Mouse (Mus musculus) lung, embryonic 15.5 days (tissue): ENCODE results near the gene Cpt1a. TPM values are rescaled to one million over a fixed set of nuclear protein-coding genes. Genes with fewer than 3 reads are reported as not detected.

ENCODE experiments used
- ATAC-seq: fragments of 200-750 bp; cut with Nextera tagmentation; 2 replicates; pipeline ENCODE4 v1.8.0; 2017; ENCODE audit warnings: moderate number of reproducible peaks, borderline replicate concordance; ENCODE audit not compliant: low FRiP score, low TSS enrichment; ENCODE audit errors: extremely low read depth
- H3K27ac ChIP-seq: fragments of 300-500 bp; sonication (generic); 2 replicates; pipeline ENCODE4 v1.5.1; 2015; ENCODE audit warnings: moderate library complexity, mild to moderate bottlenecking, inconsistent platforms
- H3K27me3 ChIP-seq: fragments of 300-500 bp; sonication (generic); 2 replicates; pipeline ENCODE4 v1.6.1; 2015; ENCODE audit warnings: inconsistent platforms
- H3K36me3 ChIP-seq: fragments of 300-500 bp; sonication (generic); 2 replicates; pipeline ENCODE4 v1.6.1; 2015; ENCODE audit warnings: inconsistent platforms
- H3K4me1 ChIP-seq: fragments of 300-500 bp; sonication (generic); 2 replicates; pipeline ENCODE4 v1.6.1; 2015; ENCODE audit warnings: inconsistent platforms
- H3K4me2 ChIP-seq: fragments of 300-500 bp; sonication (generic); 2 replicates; pipeline ENCODE4 v1.6.1; 2015; ENCODE audit warnings: inconsistent platforms, mild to moderate bottlenecking, moderate library complexity
- H3K4me3 ChIP-seq: fragments of 300-500 bp; sonication (generic); 2 replicates; pipeline ENCODE4 v1.5.1; 2015; ENCODE audit warnings: mild to moderate bottlenecking, inconsistent platforms
- H3K9ac ChIP-seq: fragments of 300-500 bp; sonication (generic); 2 replicates; pipeline ENCODE4 v1.6.1; 2015; ENCODE audit warnings: inconsistent platforms
- H3K9me3 ChIP-seq: fragments of 300-500 bp; sonication (generic); 2 replicates; pipeline ENCODE4 v1.6.1; 2016; ENCODE audit warnings: inconsistent platforms
- WGBS: fragments of 180-500 bp; shearing (Covaris S2); methylation state at CpG from one replicate; pipeline ENCODE4 v1.1.7; 2015; 5-methylcytosine and 5-hydroxymethylcytosine counted together
- polyA plus RNA-seq: library from polyadenylated mRNA; unstranded; fragments of >200 nt; fragmentation: Nextera tagmentation; extraction: Ambion mirVana; gene quantifications from 2 replicates; pipeline ENCODE4 v1.2.1, GENCODE M21; 2015

Gene Cpt1a
- polyA plus RNA-seq, 1 experiment from 2014 or later, result 20.9 TPM

DNA sequence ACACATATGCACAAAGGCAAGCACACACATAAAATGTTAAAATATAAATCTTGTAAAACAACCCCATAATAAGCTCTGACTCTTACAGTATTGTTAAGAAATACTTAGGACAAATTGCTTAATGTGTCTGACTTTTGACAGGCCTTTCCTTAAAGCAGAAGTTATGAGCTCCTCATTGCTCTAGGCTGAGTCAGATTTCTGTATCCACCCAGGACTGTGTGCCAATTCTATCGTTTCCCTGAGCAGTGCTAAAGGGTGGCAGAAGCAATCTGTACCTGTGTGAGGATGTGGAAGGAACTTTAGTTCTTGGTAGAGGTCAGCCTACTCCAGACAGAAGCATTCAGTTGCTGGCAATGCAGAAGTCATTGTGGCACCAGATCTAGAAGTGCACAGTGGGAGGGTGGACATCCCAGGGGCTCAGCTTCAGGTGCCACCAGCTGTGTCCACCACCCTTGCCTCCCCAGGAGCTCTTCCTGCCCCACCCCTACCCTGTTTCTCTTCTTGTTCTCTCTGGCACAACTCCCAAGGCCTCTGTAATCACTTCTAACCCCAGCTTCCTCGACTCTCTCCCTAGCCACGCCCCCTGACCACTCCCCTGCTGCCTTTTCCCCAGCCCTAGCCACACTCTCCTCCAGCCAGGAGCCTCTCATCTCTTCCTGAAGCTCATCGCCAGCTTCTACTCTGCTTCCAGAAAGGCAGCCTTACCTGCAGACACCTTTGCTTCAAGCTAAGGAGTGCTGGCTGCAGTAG is 55.0 kb downstream of the Cpt1a start:
- H3K9me3 ChIP-seq, result no peaks in the 10 kb centered on the region
- WGBS, result 23% methylated on average over 4 of the region's 4 CpGs
- no peak overlapping the region for H3K27ac ChIP-seq
- H3K36me3 ChIP-seq, result 0 out of 2 replicates have a peak, but pooled peaks cover 4% of the 10 kb centered on the region
- no peaks in the 10 kb centered on the region for H3K27me3 ChIP-seq
- H3K9ac ChIP-seq, result no peak overlapping the region
- peak; percentile 44; the same call in 1 of the 2 replicates for ATAC-seq
- H3K4me1 ChIP-seq, result no peaks in the 10 kb centered on the region
- no peak overlapping the region for H3K4me2 ChIP-seq
- no peak overlapping the region for H3K4me3 ChIP-seq

GRCm38 (mm10) chr19:3378614-3379013 is 56.5 kb downstream of the Cpt1a start:
- Histone ChIP-seq H3K4me3 (no peak overlapping the region), H3K27me3 (no peaks in the 10 kb centered on the region), H3K4me2 (no peak overlapping the region), H3K36me3 (0 out of 2 replicates have a peak, but pooled peaks cover 4% of the 10 kb centered on the region), H3K9ac (no peak overlapping the region), H3K27ac (no peak overlapping the region), H3K4me1 (no peaks in the 10 kb centered on the region), H3K9me3 (no peaks in the 10 kb centered on the region)
- 93% methylated on average over 3 of the region's 3 CpGs for WGBS
- ATAC-seq, result no peak

DNA sequence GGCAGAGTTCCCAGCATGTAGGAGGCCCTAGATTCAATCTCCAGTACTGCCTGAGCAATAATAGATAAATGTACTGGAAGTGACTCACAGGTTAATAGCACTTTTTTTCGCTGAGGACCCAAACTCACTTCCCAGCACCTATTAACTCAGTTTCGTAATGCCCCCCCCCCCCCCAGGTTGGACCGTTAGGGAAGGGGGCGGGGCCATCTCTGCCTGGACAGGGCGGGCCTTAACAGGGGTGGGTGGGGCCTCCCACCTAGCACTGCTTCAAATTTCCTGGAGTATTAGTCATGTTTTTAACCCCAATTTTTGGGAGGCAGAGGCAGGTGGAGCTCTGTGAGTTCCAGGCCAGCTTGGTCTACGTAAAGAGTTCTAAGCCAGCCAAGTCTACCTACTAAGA is 65.9 kb downstream of the Cpt1a start:
- Histone ChIP-seq H3K27ac (no peak overlapping the region), H3K4me3 (no peak overlapping the region), H3K9me3 (no peaks in the 10 kb centered on the region), H3K4me2 (no peak overlapping the region), H3K4me1 (peaks cover 10% of the 10 kb centered on the region), H3K9ac (no peak overlapping the region), H3K27me3 (no peaks in the 10 kb centered on the region), H3K36me3 (no peaks in the 10 kb centered on the region)
- ATAC-seq, result no peak
- 59% methylated on average over 6 of the region's 6 CpGs for WGBS

- H3K27ac ChIP-seq, result no peak within 1 kb of the TSS
- H3K27me3 ChIP-seq, result no peaks in the 10 kb centered on the region
- peaks cover 10% of the 10 kb centered on the region for H3K4me1 ChIP-seq
- H3K4me2 ChIP-seq, result peak within 1 kb of the TSS; percentile 98
- H3K36me3 ChIP-seq, result no peaks in the 10 kb centered on the region
- peak within 1 kb of the TSS; percentile 47 for H3K4me3 ChIP-seq
- 1% methylated on average over 33 of the region's 33 CpGs for WGBS
- ATAC-seq, result peak; percentile 86
- peak within 1 kb of the TSS; percentile 33; the same call in 1 of the 2 replicates for H3K9ac ChIP-seq
- H3K9me3 ChIP-seq, result no peaks in the 10 kb centered on the region
These were observed 66.5 kb downstream of the Cpt1a start, which contains the start of gene Tesmin for GRCm38 (mm10) chr19:3388629-3389057. TSS of gene Tesmin (plus strand) at chr19:3388857.

GRCm38 (mm10) chr19:3389089-3389488 is 67.0 kb downstream of the Cpt1a start:
- Histone ChIP-seq H3K4me2 (peak overlapping the region; percentile 98), H3K36me3 (no peaks in the 10 kb centered on the region), H3K9ac (peak overlapping the region; percentile 33; the same call in 1 of the 2 replicates), H3K4me3 (peak overlapping the region; percentile 47), H3K27ac (no peak overlapping the region), H3K4me1 (peaks cover 10% of the 10 kb centered on the region), H3K27me3 (no peaks in the 10 kb centered on the region), H3K9me3 (no peaks in the 10 kb centered on the region)
- ATAC-seq, result peak; percentile 93
- WGBS, result under 1% methylated on average over 43 of the region's 43 CpGs

DNA sequence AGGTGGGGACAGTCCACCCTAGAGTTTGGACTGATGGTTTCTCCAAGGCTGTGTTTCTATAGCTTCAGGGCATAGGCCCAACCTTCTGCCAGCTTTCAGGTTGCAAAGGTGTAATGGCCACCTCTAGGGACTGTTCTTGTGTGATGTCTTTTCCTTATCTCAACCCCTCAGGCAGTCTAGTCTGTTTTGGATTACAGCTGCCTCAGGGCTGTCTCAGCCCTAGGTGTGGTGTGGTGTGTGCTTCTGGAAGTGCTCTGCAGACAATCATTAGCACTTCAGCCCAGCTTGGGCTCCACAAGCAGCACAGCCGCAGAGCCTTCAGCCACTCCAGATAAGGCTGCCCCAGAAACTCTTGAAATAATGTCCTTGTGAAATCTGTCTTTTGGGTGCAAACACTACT is 70.2 kb downstream of the Cpt1a start:
- H3K4me3 ChIP-seq, result no peak overlapping the region
- no peak overlapping the region for H3K9ac ChIP-seq
- H3K9me3 ChIP-seq, result no peaks in the 10 kb centered on the region
- no peak overlapping the region for H3K27ac ChIP-seq
- ATAC-seq, result no peak
- H3K4me2 ChIP-seq, result no peak overlapping the region
- 29% methylated on average over 1 of the region's 1 CpGs for WGBS
- peaks cover 10% of the 10 kb centered on the region for H3K4me1 ChIP-seq
- no peaks in the 10 kb centered on the region for H3K27me3 ChIP-seq
- H3K36me3 ChIP-seq, result no peaks in the 10 kb centered on the region

DNA sequence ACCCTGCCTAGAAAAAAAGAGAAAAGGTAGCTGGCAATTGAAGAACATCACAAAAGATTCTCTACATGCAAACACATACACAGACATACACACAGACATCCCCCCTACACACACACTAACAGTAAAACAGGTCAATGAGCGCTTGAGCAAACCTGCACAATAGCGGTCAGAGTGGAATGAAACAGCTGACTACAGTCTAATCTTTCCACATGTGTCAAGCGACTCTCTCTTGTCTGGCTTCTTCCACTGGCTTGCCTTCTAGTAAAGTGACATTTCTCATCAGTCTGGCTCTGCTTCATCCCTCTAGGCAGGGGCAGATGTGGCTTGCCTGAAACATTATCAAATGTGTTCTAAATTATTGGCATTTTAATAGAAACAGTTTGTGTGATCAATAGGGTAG is 72.1 kb downstream of the Cpt1a start:
- H3K4me2 ChIP-seq, result no peak overlapping the region
- H3K36me3 ChIP-seq, result no peaks in the 10 kb centered on the region
- no peak for ATAC-seq
- 75% methylated on average over 3 of the region's 3 CpGs for WGBS
- no peak overlapping the region for H3K4me3 ChIP-seq
- H3K27me3 ChIP-seq, result no peaks in the 10 kb centered on the region
- H3K27ac ChIP-seq, result no peak overlapping the region
- H3K4me1 ChIP-seq, result peaks cover 2% of the 10 kb centered on the region
- H3K9ac ChIP-seq, result no peak overlapping the region
- no peaks in the 10 kb centered on the region for H3K9me3 ChIP-seq

DNA sequence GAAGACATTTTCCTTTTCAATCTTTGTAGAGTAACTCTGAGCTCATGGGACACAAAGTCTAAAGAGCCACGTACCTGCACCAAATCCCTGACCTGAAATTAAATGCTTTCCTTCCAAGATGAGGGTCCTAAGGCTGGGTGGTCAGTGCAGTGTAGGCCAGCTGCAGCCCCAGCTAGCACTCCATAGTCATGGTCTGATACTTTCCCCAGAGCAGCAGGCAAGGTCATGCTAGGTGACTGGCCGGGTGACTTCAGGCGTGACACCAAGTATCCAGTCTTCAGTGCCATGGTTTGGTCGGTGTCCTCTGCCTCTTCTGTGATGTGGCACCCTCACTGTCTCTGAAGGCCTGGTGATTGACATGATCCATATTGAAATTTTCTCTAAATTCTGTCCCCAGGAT is 77.9 kb downstream of the Cpt1a start:
- Histone ChIP-seq H3K4me1 (no peaks in the 10 kb centered on the region), H3K9me3 (no peaks in the 10 kb centered on the region), H3K27me3 (no peaks in the 10 kb centered on the region), H3K4me3 (no peak overlapping the region), H3K4me2 (no peak overlapping the region), H3K9ac (no peak overlapping the region), H3K27ac (no peak overlapping the region), H3K36me3 (no peaks in the 10 kb centered on the region)
- WGBS, result 81% methylated on average over 4 of the region's 4 CpGs
- no peak for ATAC-seq

DNA sequence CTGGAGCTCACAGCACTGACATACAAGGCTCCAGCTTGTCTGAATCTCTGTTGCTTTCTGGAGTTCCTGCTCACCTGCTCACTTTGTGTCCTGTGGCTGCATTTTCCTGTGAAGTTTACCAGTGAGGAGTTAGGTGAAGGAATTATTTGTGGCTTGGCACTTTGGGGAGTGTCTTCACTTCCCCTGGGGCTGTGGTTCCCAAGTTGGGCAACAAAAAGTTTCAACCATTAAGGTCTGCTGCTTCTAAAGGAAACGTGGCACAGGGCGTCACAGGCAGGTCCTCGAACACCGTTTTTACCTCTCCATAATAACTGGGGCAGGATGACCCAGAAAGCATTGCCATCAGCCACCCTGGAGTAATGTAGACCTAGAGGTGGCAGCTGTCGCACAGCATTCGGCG is 79.4 kb downstream of the Cpt1a start:
- no peak overlapping the region for H3K4me2 ChIP-seq
- no peaks in the 10 kb centered on the region for H3K36me3 ChIP-seq
- no peaks in the 10 kb centered on the region for H3K4me1 ChIP-seq
- H3K27ac ChIP-seq, result no peak overlapping the region
- no peaks in the 10 kb centered on the region for H3K27me3 ChIP-seq
- H3K9me3 ChIP-seq, result no peaks in the 10 kb centered on the region
- 75% methylated on average over 7 of the region's 7 CpGs for WGBS
- no peak overlapping the region for H3K9ac ChIP-seq
- H3K4me3 ChIP-seq, result no peak overlapping the region
- no peak for ATAC-seq

DNA sequence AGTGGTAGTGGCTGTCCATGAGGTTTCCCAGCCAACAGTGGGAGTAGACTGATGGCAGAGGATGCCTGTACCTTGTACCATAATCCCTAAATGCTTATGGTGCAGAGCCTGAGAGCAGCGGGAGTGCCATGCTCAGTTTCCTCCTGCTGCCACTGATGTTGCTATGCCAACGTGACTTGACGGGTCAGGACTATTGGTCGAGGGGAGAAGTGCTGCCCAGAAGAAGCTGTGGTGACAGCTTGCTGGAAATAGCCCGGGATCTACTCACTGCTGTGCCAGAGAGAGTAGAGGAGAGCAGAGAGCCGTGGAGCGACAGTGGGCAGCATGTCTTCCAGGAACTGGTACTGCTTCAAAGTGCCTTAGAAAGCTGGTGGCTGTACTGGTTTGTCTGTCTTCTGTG is 79.8 kb downstream of the Cpt1a start:
- Histone ChIP-seq H3K36me3 (no peaks in the 10 kb centered on the region), H3K27ac (no peak overlapping the region), H3K4me2 (no peak overlapping the region), H3K4me3 (no peak overlapping the region), H3K9me3 (no peaks in the 10 kb centered on the region), H3K4me1 (no peaks in the 10 kb centered on the region), H3K9ac (no peak overlapping the region), H3K27me3 (no peaks in the 10 kb centered on the region)
- ATAC-seq, result no peak
- WGBS, result 43% methylated on average over 7 of the region's 7 CpGs

GRCm38 (mm10) chr19:3402390-3402789 is 80.3 kb downstream of the Cpt1a start:
- Histone ChIP-seq H3K4me1 (no peaks in the 10 kb centered on the region), H3K4me2 (no peak overlapping the region), H3K9me3 (no peaks in the 10 kb centered on the region), H3K4me3 (no peak overlapping the region), H3K27me3 (no peaks in the 10 kb centered on the region), H3K27ac (no peak overlapping the region), H3K36me3 (no peaks in the 10 kb centered on the region), H3K9ac (no peak overlapping the region)
- 75% methylated on average over 6 of the region's 6 CpGs for WGBS
- no peak for ATAC-seq

GRCm38 (mm10) chr19:3404030-3404429 is 81.9 kb downstream of the Cpt1a start:
- Histone ChIP-seq H3K9me3 (no peaks in the 10 kb centered on the region), H3K36me3 (no peaks in the 10 kb centered on the region), H3K27me3 (no peaks in the 10 kb centered on the region), H3K4me1 (no peaks in the 10 kb centered on the region), H3K4me2 (no peak overlapping the region), H3K4me3 (no peak overlapping the region), H3K9ac (no peak overlapping the region), H3K27ac (no peak overlapping the region)
- no peak for ATAC-seq
- WGBS, result 77% methylated on average over 7 of the region's 7 CpGs
